Mouse (Mus musculus) CH12.LX (cell line): Measurements from ENCODE around the gene Yeats2.
A peak's percentile ranks its signal among the peaks of the same experiment; 100 is the strongest.

ENCODE experiments used
- CHD2 ChIP-seq: IDR thresholded peaks from 2 replicates; pipeline ENCODE4 v1.6.1; 2011; ENCODE audit warnings: low read length, improper control_type of control experiment
- CTCF ChIP-seq, 2 experiments: IDR thresholded peaks in 1 of 2; conservative IDR thresholded peaks in 1 of 2; 2 replicates each; pipeline ENCODE4 v1.5.1; 2011 to 2012; ENCODE audit warnings: low read depth in 2 of 2, low read length in 2 of 2, improper control_type of control experiment in 1 of 2, inconsistent platforms in 1 of 2, mild to moderate bottlenecking in 1 of 2, moderate library complexity in 1 of 2
- EP300 ChIP-seq: IDR thresholded peaks from 2 replicates; pipeline ENCODE4 v1.6.1; 2011; ENCODE audit warnings: low read length, improper control_type of control experiment
- HCFC1 ChIP-seq: IDR thresholded peaks from 2 replicates; pipeline ENCODE4 v1.6.1; 2012; ENCODE audit warnings: low read depth, mild to moderate bottlenecking, inconsistent platforms, low read length, improper control_type of control experiment
- POLR2A ChIP-seq: IDR thresholded peaks from 2 replicates; pipeline ENCODE4 v1.6.1; 2011; ENCODE audit warnings: low read depth, mild to moderate bottlenecking, improper control_type of control experiment, low read length
- UBTF ChIP-seq: IDR thresholded peaks from 2 replicates; pipeline ENCODE4 v1.6.1; 2012; ENCODE audit warnings: low read depth, mild to moderate bottlenecking, inconsistent platforms, low read length, improper control_type of control experiment, moderate library complexity
- USF2 ChIP-seq: conservative IDR thresholded peaks from 2 replicates; pipeline ENCODE4 v1.6.1; 2011; ENCODE audit warnings: low read depth, low read length, improper control_type of control experiment
- ZKSCAN1 ChIP-seq: IDR thresholded peaks from 2 replicates; pipeline ENCODE4 v1.6.1; 2012; ENCODE audit warnings: low read depth, inconsistent platforms, low read length, improper control_type of control experiment, borderline replicate concordance
- ZMIZ1 ChIP-seq: IDR thresholded peaks from 2 replicates; pipeline ENCODE4 v1.6.1; 2012; ENCODE audit warnings: low read depth, mild to moderate bottlenecking, inconsistent platforms, low read length, improper control_type of control experiment

DNA sequence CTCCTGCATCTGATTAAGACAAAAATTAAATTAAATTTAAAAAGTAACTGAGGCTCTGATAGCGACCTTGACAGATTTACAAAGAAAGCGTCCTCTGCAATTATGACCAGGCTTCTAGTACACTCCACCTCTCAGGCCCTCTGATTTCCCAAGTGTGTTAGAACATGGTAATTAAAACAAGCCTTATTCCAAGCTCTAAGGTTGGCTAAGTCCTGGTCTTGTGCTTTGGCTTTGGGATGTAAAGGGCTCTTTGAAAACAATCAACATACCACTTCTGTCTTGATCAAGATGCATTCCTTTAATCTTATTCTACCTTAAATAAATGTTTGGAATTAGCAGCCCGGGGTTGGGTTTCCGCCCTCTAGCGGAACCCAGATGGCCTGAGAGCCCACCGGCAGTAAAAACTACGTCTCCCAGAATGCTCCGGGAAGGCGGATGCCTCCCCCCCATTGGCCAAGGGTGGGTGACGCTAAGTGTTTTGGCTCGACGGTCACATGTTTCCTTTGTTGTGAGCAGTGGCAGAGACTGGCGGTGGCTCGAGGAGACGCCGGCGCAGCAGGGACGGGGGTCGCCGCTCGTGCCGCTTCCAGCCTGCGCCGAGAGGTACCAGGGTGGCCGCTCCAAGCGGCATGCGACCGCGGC lies 43.7 kb upstream of the Yeats2 start, which contains the start of gene Klhl24:
- TF ChIP-seq CTCF (conservative IDR thresholded peaks at IDR 0.05 in 1 of 2, IDR thresholded peaks at IDR 0.05 in 1 of 2; ENCODE audit: low read depth in 2 of 2, low read length in 2 of 2) (peak in 1 of 2 experiments; percentile 79; a peak in 2 of 4 replicates), ZMIZ1 (peak; percentile 56; the same call in 1 of the 2 replicates), EP300 (no peak), UBTF (no peak), ZKSCAN1 (no peak), HCFC1 (peak; percentile 97), POLR2A (peak; percentile 46), USF2 (peak; percentile 69), CHD2 (peak; percentile 71; the same call in 1 of the 2 replicates)
